Mouse (Mus musculus): Measurements from ENCODE around the gene Ckb. TPM values are rescaled to one million over a fixed set of nuclear protein-coding genes. Genes with fewer than 3 reads are reported as not detected.

The Ckb gene
- polyA plus RNA-seq, 2 experiments, result 106 to 133 TPM

- Histone ChIP-seq H3K27me3 (ENCODE audit: control insufficient read depth, insufficient read depth, low read length) (no peaks in the 10 kb centered on the region), H3K4me1 (ENCODE audit: control insufficient read depth, insufficient read depth, low read length) (peaks cover 18% of the 10 kb centered on the region), H3K27ac (replicated peaks; ENCODE audit: low read depth, low read length) (no peak overlapping the region), H3K9ac (ENCODE audit: low read depth, low read length, severe bottlenecking) (no peak overlapping the region), H3K4me2 (replicated peaks; ENCODE audit: low read depth, low read length, severe bottlenecking) (no peak overlapping the region), H3K36me3 (ENCODE audit: control insufficient read depth, insufficient read depth, low read length) (no peaks in the 10 kb centered on the region), H3K9me3 (ENCODE audit: control insufficient read depth, low read length) (no peaks in the 10 kb centered on the region), H3K4me3 (replicated peaks; ENCODE audit: low read length) (no peak overlapping the region)
- 70% methylated on average over 4 of the region's 4 CpGs for WGBS
- TF ChIP-seq POLR2A (IDR thresholded peaks at IDR 0.05; ENCODE audit: borderline replicate concordance, extremely low read depth, insufficient read depth, insufficient read length), result no peak
- no peak for ATAC-seq (ENCODE audit: low FRiP score, low read depth)
- no peak for DNase-seq (ENCODE audit: low spot score)
These were observed 25.6 kb upstream of the Ckb start for GRCm38 (mm10) chr12:111697708-111698107.

GRCm38 (mm10) chr12:111696239-111696638, 24.1 kb upstream of the Ckb start:
- ATAC-seq (ENCODE audit: low FRiP score, low read depth) (peak; percentile 44; the same call in 1 of the 2 replicates), DNase-seq (ENCODE audit: low spot score) (peak; percentile 66)
- Histone ChIP-seq H3K9me3 (ENCODE audit: control insufficient read depth, low read length) (no peaks in the 10 kb centered on the region), H3K4me2 (replicated peaks; ENCODE audit: low read depth, low read length, severe bottlenecking) (no peak overlapping the region), H3K36me3 (ENCODE audit: control insufficient read depth, insufficient read depth, low read length) (no peaks in the 10 kb centered on the region), H3K9ac (ENCODE audit: low read depth, low read length, severe bottlenecking) (no peak overlapping the region), H3K27me3 (ENCODE audit: control insufficient read depth, insufficient read depth, low read length) (no peaks in the 10 kb centered on the region), H3K27ac (replicated peaks; ENCODE audit: low read depth, low read length) (no peak overlapping the region), H3K4me1 (ENCODE audit: control insufficient read depth, insufficient read depth, low read length) (peaks cover 21% of the 10 kb centered on the region), H3K4me3 (replicated peaks; ENCODE audit: low read length) (no peak overlapping the region)
- WGBS, result 21% methylated on average over 6 of the region's 6 CpGs
- no peak for TF ChIP-seq POLR2A (IDR thresholded peaks at IDR 0.05; ENCODE audit: borderline replicate concordance, extremely low read depth, insufficient read depth, insufficient read length)

GRCm38 (mm10) chr12:111694880-111695804, 23.0 kb upstream of the Ckb start:
- no peak overlapping the region for H3K4me2 ChIP-seq (replicated peaks; ENCODE audit: low read depth, low read length, severe bottlenecking)
- no peaks in the 10 kb centered on the region for H3K36me3 ChIP-seq (ENCODE audit: control insufficient read depth, insufficient read depth, low read length)
- TF ChIP-seq POLR2A (IDR thresholded peaks at IDR 0.05; ENCODE audit: borderline replicate concordance, extremely low read depth, insufficient read depth, insufficient read length), result no peak
- no peak overlapping the region for H3K27ac ChIP-seq (replicated peaks; ENCODE audit: low read depth, low read length)
- H3K4me1 ChIP-seq (ENCODE audit: control insufficient read depth, insufficient read depth, low read length), result peaks cover 23% of the 10 kb centered on the region
- no peak for ATAC-seq (ENCODE audit: low FRiP score, low read depth)
- DNase-seq (ENCODE audit: low spot score), result no peak
- H3K9me3 ChIP-seq (ENCODE audit: control insufficient read depth, low read length), result no peaks in the 10 kb centered on the region
- H3K9ac ChIP-seq (ENCODE audit: low read depth, low read length, severe bottlenecking), result 0 out of 2 replicates have a peak overlapping the region, but pooled peaks have one; percentile 25
- 57% methylated on average over 13 of the region's 13 CpGs for WGBS
- H3K27me3 ChIP-seq (ENCODE audit: control insufficient read depth, insufficient read depth, low read length), result no peaks in the 10 kb centered on the region
- H3K4me3 ChIP-seq (replicated peaks; ENCODE audit: low read length), result no peak overlapping the region

GRCm38 (mm10) chr12:111694271-111694781, 22.2 kb upstream of the Ckb start:
- Histone ChIP-seq H3K4me2 (replicated peaks; ENCODE audit: low read depth, low read length, severe bottlenecking) (peak overlapping the region; percentile 5; the same call in 1 of the 2 replicates), H3K9me3 (ENCODE audit: control insufficient read depth, low read length) (no peaks in the 10 kb centered on the region), H3K4me3 (replicated peaks; ENCODE audit: low read length) (no peak overlapping the region), H3K4me1 (ENCODE audit: control insufficient read depth, insufficient read depth, low read length) (peaks cover 23% of the 10 kb centered on the region), H3K27me3 (ENCODE audit: control insufficient read depth, insufficient read depth, low read length) (no peaks in the 10 kb centered on the region), H3K9ac (ENCODE audit: low read depth, low read length, severe bottlenecking) (no peak overlapping the region), H3K36me3 (ENCODE audit: control insufficient read depth, insufficient read depth, low read length) (no peaks in the 10 kb centered on the region), H3K27ac (replicated peaks; ENCODE audit: low read depth, low read length) (no peak overlapping the region)
- DNase-seq (ENCODE audit: low spot score) (no peak), ATAC-seq (ENCODE audit: low FRiP score, low read depth) (peak; percentile 11; the same call in 1 of the 2 replicates)
- WGBS, result 35% methylated on average over 12 of the region's 12 CpGs
- no peak for TF ChIP-seq POLR2A (IDR thresholded peaks at IDR 0.05; ENCODE audit: borderline replicate concordance, extremely low read depth, insufficient read depth, insufficient read length)

- H3K9me3 ChIP-seq (ENCODE audit: control insufficient read depth, low read length), result no peaks in the 10 kb centered on the region
- no peak overlapping the region for H3K4me3 ChIP-seq (replicated peaks; ENCODE audit: low read length)
- WGBS, result 44% methylated on average over 18 of the region's 18 CpGs
- H3K36me3 ChIP-seq (ENCODE audit: control insufficient read depth, insufficient read depth, low read length), result no peaks in the 10 kb centered on the region
- H3K4me1 ChIP-seq (ENCODE audit: control insufficient read depth, insufficient read depth, low read length), result peaks cover 23% of the 10 kb centered on the region
- H3K27me3 ChIP-seq (ENCODE audit: control insufficient read depth, insufficient read depth, low read length), result no peaks in the 10 kb centered on the region
- H3K4me2 ChIP-seq (replicated peaks; ENCODE audit: low read depth, low read length, severe bottlenecking), result peak overlapping the region; percentile 5; the same call in 1 of the 2 replicates
- no peak for TF ChIP-seq POLR2A (IDR thresholded peaks at IDR 0.05; ENCODE audit: borderline replicate concordance, extremely low read depth, insufficient read depth, insufficient read length)
- ATAC-seq (ENCODE audit: low FRiP score, low read depth) (peak; percentile 62), DNase-seq (ENCODE audit: low spot score) (no peak)
- H3K27ac ChIP-seq (replicated peaks; ENCODE audit: low read depth, low read length), result no peak overlapping the region; the same call in 1 of the 2 replicates
- H3K9ac ChIP-seq (ENCODE audit: low read depth, low read length, severe bottlenecking), result no peak overlapping the region
These were observed 21.5 kb upstream of the Ckb start for GRCm38 (mm10) chr12:111693341-111694270.

Measured in limb, embryonic 14.5 days (tissue).